Mouse (Mus musculus) heart, postnatal 0 days (tissue): Measurements from ENCODE around the gene Alms1. TPM values are rescaled to one million over a fixed set of nuclear protein-coding genes. Genes with fewer than 3 reads are reported as not detected.

ENCODE experiments used
- ATAC-seq: fragments of 200-750 bp; cut with Nextera tagmentation; 2 replicates; pipeline ENCODE4 v1.8.0; 2017; ENCODE audit warnings: low read depth, moderate number of reproducible peaks, moderate library complexity; ENCODE audit not compliant: insufficient read depth
- DNase-seq: peaks from one replicate; pipeline ENCODE4 v3.0.0-alpha.2; 2016; ENCODE audit warnings: low spot score
- H3K27ac ChIP-seq: fragments of 300-500 bp; sonication (generic); 2 replicates; pipeline ENCODE4 v1.5.1; 2014; ENCODE audit warnings: low read depth, mild to moderate bottlenecking
- H3K27me3 ChIP-seq: fragments of 300-500 bp; sonication (generic); 2 replicates; pipeline ENCODE4 v1.6.1; 2014; ENCODE audit warnings: low read length, mixed read lengths; ENCODE audit not compliant: control insufficient read depth, insufficient read depth
- H3K36me3 ChIP-seq: fragments of 300-500 bp; sonication (generic); replicated peaks from 2 replicates; pipeline ENCODE4 v1.6.1; 2014; ENCODE audit warnings: low read length, mixed read lengths; ENCODE audit not compliant: control insufficient read depth, insufficient read depth
- H3K4me1 ChIP-seq: fragments of 300-500 bp; sonication (generic); 2 replicates; pipeline ENCODE4 v1.6.1; 2014; ENCODE audit warnings: antibody characterized with exemption; ENCODE audit not compliant: control insufficient read depth, insufficient read depth
- H3K4me2 ChIP-seq: fragments of 300-500 bp; sonication (generic); 2 replicates; pipeline ENCODE4 v1.6.1; 2014; ENCODE audit warnings: low read depth, mild to moderate bottlenecking, low read length, moderate library complexity
- H3K4me3 ChIP-seq: fragments of 300-500 bp; sonication (generic); 2 replicates; pipeline ENCODE4 v1.5.1; 2014; ENCODE audit warnings: low read depth, low read length
- H3K9ac ChIP-seq: fragments of 300-500 bp; sonication (generic); replicated peaks from 2 replicates; pipeline ENCODE4 v1.6.1; 2014; ENCODE audit warnings: low read depth, low read length, mixed read lengths
- H3K9me3 ChIP-seq: fragments of 300-500 bp; sonication (generic); replicated peaks from 2 replicates; pipeline ENCODE4 v1.6.1; 2016; ENCODE audit warnings: low read length; ENCODE audit not compliant: control insufficient read depth
- CTCF ChIP-seq: IDR thresholded peaks from 2 replicates; pipeline ENCODE4 v1.5.1; 2016; ENCODE audit warnings: antibody characterized with exemption, control low read depth, low read depth
- EP300 ChIP-seq: IDR thresholded peaks from 2 replicates; pipeline ENCODE4 v1.6.1; 2016; ENCODE audit warnings: antibody characterized with exemption, low read depth
- WGBS: fragments of 180-500 bp; shearing (Covaris S2); extraction: QIAGEN DNeasy Blood & Tissue Kit; methylation state at CpG from one replicate; pipeline ENCODE4 v1.1.7; 2014; 5-methylcytosine and 5-hydroxymethylcytosine counted together
- polyA plus RNA-seq: library from polyadenylated mRNA; unstranded; fragments of >200 nt; fragmentation: Nextera tagmentation; extraction: Ambion mirVana; gene quantifications from 2 replicates; pipeline ENCODE4 v1.2.1, GENCODE M21; 2015
- total RNA-seq: library from RNA; depleted of rRNA; stranded (reverse); fragments of >200 nt; gene quantifications from 2 replicates; pipeline ENCODE4 v1.2.3, GENCODE M21; 2014; ENCODE audit warnings: low replicate concordance

The Alms1 gene
- total and polyA plus RNA-seq, 2 experiments from 2014 or later, result 0.61 to 3.5 TPM

DNA sequence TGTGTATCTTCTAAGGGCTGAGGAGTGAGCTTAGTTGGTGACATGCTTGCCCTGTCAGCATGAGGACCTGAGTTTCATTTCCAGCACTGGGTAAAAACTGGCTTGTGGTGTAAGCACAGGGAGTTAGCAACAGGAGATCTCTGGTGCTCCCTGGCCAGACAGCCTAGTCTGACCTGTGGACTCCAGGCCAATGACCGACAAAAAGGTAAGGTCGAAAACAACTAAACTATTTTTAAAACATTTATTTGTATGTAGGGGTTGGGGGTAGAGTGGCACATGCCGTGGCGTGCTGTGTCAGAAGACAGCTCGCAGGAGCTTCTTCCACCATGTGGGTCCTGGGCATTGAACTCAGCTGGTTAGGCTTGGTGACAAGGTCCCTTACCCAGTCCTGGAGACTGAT, 14.5 kb upstream of the Alms1 start:
- H3K9ac ChIP-seq, result no peak overlapping the region
- no peaks in the 10 kb centered on the region for H3K36me3 ChIP-seq
- no peak overlapping the region for H3K27ac ChIP-seq
- 76% methylated on average over 5 of the region's 5 CpGs for WGBS
- no peaks in the 10 kb centered on the region for H3K27me3 ChIP-seq
- no peaks in the 10 kb centered on the region for H3K4me1 ChIP-seq
- no peak for DNase-seq
- H3K9me3 ChIP-seq, result no peaks in the 10 kb centered on the region
- H3K4me2 ChIP-seq, result no peak overlapping the region
- H3K4me3 ChIP-seq, result no peak overlapping the region
- no peak for TF ChIP-seq EP300
- no peak for TF ChIP-seq CTCF
- no peak for ATAC-seq

DNA sequence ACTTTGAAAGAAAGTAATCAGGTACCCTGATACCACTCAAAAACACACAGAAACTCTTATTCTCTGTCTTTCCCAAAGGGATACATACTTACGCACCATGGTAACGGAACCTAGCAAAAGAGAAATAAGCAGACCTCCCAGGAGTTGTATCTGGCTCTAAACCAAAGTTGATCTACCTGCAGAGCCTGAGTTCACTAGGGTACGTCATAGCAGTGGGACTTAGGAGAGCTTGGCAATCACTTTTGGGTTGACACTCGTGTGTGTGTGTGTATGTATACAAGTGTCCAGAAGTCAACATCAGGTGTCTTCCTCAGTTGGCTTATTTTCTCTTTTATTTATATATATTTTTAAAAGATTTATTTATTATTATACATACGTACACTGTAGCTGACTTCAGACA, 5.6 kb upstream of the Alms1 start:
- Histone ChIP-seq H3K27ac (no peak overlapping the region), H3K36me3 (no peaks in the 10 kb centered on the region), H3K9me3 (no peaks in the 10 kb centered on the region), H3K4me3 (no peak overlapping the region), H3K4me2 (no peak overlapping the region), H3K4me1 (no peaks in the 10 kb centered on the region), H3K27me3 (no peaks in the 10 kb centered on the region), H3K9ac (no peak overlapping the region)
- 81% methylated on average over 5 of the region's 5 CpGs for WGBS
- DNase-seq (no peak), ATAC-seq (no peak)
- TF ChIP-seq EP300 (no peak), CTCF (no peak)

- no peak for TF ChIP-seq EP300
- TF ChIP-seq CTCF, result no peak
- Histone ChIP-seq H3K4me1 (peaks cover 8% of the 10 kb centered on the region; the same call in 1 of the 2 replicates), H3K27ac (no peak overlapping the region), H3K27me3 (no peaks in the 10 kb centered on the region), H3K4me2 (no peak overlapping the region), H3K36me3 (no peaks in the 10 kb centered on the region), H3K9me3 (no peaks in the 10 kb centered on the region), H3K9ac (no peak overlapping the region), H3K4me3 (no peak overlapping the region)
- DNase-seq (no peak), ATAC-seq (no peak)
- WGBS, result 81% methylated on average over 4 of the region's 4 CpGs
Measured at GRCm38 (mm10) chr6:85584612-85585011, 2.7 kb upstream of the Alms1 start.

DNA sequence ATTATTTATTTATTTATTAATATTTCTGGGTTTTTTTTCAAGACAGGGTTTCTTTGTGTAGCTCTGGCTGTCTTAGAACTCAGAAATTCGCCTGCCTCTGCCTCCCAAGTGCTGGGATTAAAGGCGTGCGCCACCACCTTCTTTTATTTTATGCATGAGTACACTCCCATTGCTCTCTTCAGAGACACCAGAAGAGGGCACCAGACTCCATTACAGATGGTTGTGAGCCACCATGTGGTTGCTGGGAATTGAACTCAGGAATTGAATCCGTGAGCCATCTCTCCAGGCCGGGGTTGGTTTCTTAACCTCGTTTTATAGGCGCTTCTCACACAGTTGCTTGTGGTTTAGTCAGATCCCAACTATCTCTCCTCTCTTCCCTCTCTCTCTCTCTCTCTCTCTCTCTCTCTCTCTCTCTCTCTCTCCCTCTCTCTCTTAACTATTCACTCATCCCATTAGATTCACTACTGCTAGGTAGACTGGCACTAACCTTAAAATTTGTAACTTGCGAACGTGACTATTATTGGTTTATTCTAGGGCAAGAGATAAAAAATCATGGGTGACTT, 445 bp upstream of the Alms1 start:
- H3K4me1 ChIP-seq, result peaks cover 8% of the 10 kb centered on the region; the same call in 1 of the 2 replicates
- H3K27ac ChIP-seq, result no peak overlapping the region
- H3K4me3 ChIP-seq, result peak overlapping the region; percentile 81
- H3K9ac ChIP-seq, result no peak overlapping the region
- TF ChIP-seq CTCF (0 out of 2 replicates have a peak, but pooled peaks have one; percentile 6), EP300 (no peak)
- 34% methylated on average over 9 of the region's 9 CpGs for WGBS
- no peaks in the 10 kb centered on the region for H3K9me3 ChIP-seq
- no peak for DNase-seq
- H3K36me3 ChIP-seq, result no peaks in the 10 kb centered on the region
- no peak for ATAC-seq
- H3K4me2 ChIP-seq, result peak overlapping the region; percentile 87
- H3K27me3 ChIP-seq, result no peaks in the 10 kb centered on the region

DNA sequence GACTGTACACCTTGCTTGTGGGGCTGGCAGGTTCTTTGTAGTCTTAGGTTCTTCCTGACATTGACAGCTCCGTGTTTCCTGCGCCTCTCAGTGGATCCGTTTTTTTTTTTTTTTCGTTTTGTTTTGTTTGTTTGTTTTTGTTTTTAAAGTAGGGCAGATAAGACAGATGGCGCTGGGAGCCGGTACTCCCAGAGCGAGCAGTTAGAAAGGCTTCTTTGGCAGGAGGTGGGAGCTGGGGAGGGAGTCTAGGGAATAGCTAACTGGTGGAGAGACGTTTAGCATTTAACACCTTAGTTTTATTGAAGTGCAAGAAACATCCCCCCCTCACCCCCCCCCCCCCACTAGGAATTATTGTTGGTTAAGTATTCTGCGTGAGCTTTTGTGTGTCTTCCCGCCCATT, 833 bp downstream of the Alms1 start:
- H3K27ac ChIP-seq, result no peak overlapping the region

GRCm38 (mm10) chr6:85588568-85588967, 1.2 kb downstream of the Alms1 start:
- Histone ChIP-seq H3K9ac (0 out of 2 replicates have a peak overlapping the region, but pooled peaks have one; percentile 59), H3K4me2 (peak overlapping the region; percentile 87), H3K27me3 (no peaks in the 10 kb centered on the region), H3K27ac (no peak overlapping the region), H3K4me3 (peak overlapping the region; percentile 81), H3K4me1 (peaks cover 8% of the 10 kb centered on the region; the same call in 1 of the 2 replicates), H3K9me3 (no peaks in the 10 kb centered on the region), H3K36me3 (no peaks in the 10 kb centered on the region)
- DNase-seq (no peak), ATAC-seq (no peak)
- TF ChIP-seq EP300, result no peak
- WGBS, result 14% methylated on average over 4 of the region's 4 CpGs

More for the DNA sequence above, 833 bp downstream of the Alms1 start:
- TF ChIP-seq CTCF (no peak), EP300 (no peak)
- H3K27me3 ChIP-seq, result no peaks in the 10 kb centered on the region
- peaks cover 8% of the 10 kb centered on the region; the same call in 1 of the 2 replicates for H3K4me1 ChIP-seq
- no peak for ATAC-seq
- H3K4me3 ChIP-seq, result peak overlapping the region; percentile 81
- peak overlapping the region; percentile 87 for H3K4me2 ChIP-seq
- H3K9ac ChIP-seq, result peak overlapping the region; percentile 59
- H3K36me3 ChIP-seq, result no peaks in the 10 kb centered on the region
- under 1% methylated on average over 10 of the region's 10 CpGs for WGBS
- no peaks in the 10 kb centered on the region for H3K9me3 ChIP-seq
- DNase-seq, result no peak
